7 mouse cellular contexts compared by ENCODE assay signal in genomic region chr15:85879498-85879895, GRCm38 (mm10). TPM values are rescaled to one million over a fixed set of nuclear protein-coding genes. Genes with fewer than 3 reads are reported as not detected.
DNase-seq lines count a peak whose midpoint lies in the region; ATAC-seq and TF ChIP-seq lines count a peak whose summit lies in the region.

No protein-coding gene starts in this region.

- 1% methylated on average over 18 of the region's 18 CpGs for WGBS in lung, embryonic 14.5 days
- WGBS in embryonic facial prominence, embryonic 12.5 days = 2% methylated on average over 18 of the region's 18 CpGs
- WGBS in heart, embryonic 15.5 days = under 1% methylated on average over 18 of the region's 18 CpGs
- WGBS in lung, postnatal 0 days = 0% methylated on average over 18 of the region's 18 CpGs

- peak overlapping the region; percentile 81 for H3K9ac ChIP-seq in lung, embryonic 14.5 days
- peak overlapping the region; percentile 90 for H3K9ac ChIP-seq in embryonic facial prominence, embryonic 12.5 days
- peak overlapping the region; percentile 89 for H3K9ac ChIP-seq in heart, embryonic 15.5 days
- peak overlapping the region; percentile 70 for H3K9ac ChIP-seq in lung, postnatal 0 days (replicated peaks; ENCODE audit: low read depth)

- H3K9me3 ChIP-seq in lung, embryonic 14.5 days (ENCODE audit: low read depth, low read length) = no peaks in the 10 kb centered on the region
- no peaks in the 10 kb centered on the region for H3K9me3 ChIP-seq in embryonic facial prominence, embryonic 12.5 days
- no peaks in the 10 kb centered on the region for H3K9me3 ChIP-seq in heart, embryonic 15.5 days (replicated peaks)
- H3K9me3 ChIP-seq in lung, postnatal 0 days (ENCODE audit: low read length) = no peaks in the 10 kb centered on the region

- H3K4me3 ChIP-seq in lung, embryonic 14.5 days (ENCODE audit: low read depth, low read length) = peak overlapping the region; percentile 69
- peak overlapping the region; percentile 79 for H3K4me3 ChIP-seq in embryonic facial prominence, embryonic 12.5 days
- peak overlapping the region; percentile 92 for H3K4me3 ChIP-seq in heart, embryonic 15.5 days
- H3K4me3 ChIP-seq in lung, postnatal 0 days (ENCODE audit: low read depth, low read length) = peak overlapping the region; percentile 64

- peaks cover 51% of the 10 kb centered on the region for H3K36me3 ChIP-seq in lung, embryonic 14.5 days (ENCODE audit: insufficient read depth)
- peaks cover 47% of the 10 kb centered on the region for H3K36me3 ChIP-seq in embryonic facial prominence, embryonic 12.5 days
- H3K36me3 ChIP-seq in heart, embryonic 15.5 days = peaks cover 34% of the 10 kb centered on the region
- H3K36me3 ChIP-seq in lung, postnatal 0 days (ENCODE audit: insufficient read depth, low read length) = peaks cover 4% of the 10 kb centered on the region; the same call in 1 of the 2 replicates

- 0 out of 2 replicates have a peak, but pooled peaks cover 4% of the 10 kb centered on the region for H3K4me1 ChIP-seq in lung, embryonic 14.5 days (ENCODE audit: insufficient read depth)
- H3K4me1 ChIP-seq in embryonic facial prominence, embryonic 12.5 days = peaks cover 10% of the 10 kb centered on the region; the same call in 1 of the 2 replicates
- peaks cover 19% of the 10 kb centered on the region for H3K4me1 ChIP-seq in heart, embryonic 15.5 days (replicated peaks)
- no peaks in the 10 kb centered on the region; the same call in 1 of the 2 replicates for H3K4me1 ChIP-seq in lung, postnatal 0 days (ENCODE audit: insufficient read depth, low read depth, low read length)

- no peaks in the 10 kb centered on the region for H3K27me3 ChIP-seq in lung, embryonic 14.5 days (ENCODE audit: insufficient read depth, low read length)
- H3K27me3 ChIP-seq in embryonic facial prominence, embryonic 12.5 days = no peaks in the 10 kb centered on the region
- no peaks in the 10 kb centered on the region for H3K27me3 ChIP-seq in heart, embryonic 15.5 days
- no peaks in the 10 kb centered on the region for H3K27me3 ChIP-seq in lung, postnatal 0 days (replicated peaks; ENCODE audit: insufficient read depth, low read length)

- DNase-seq in lung, embryonic 14.5 days = no peak
- DNase-seq in lung, postnatal 36 days = no peak
- DNase-seq in lung, postnatal 0 days (ENCODE audit: low spot score) = peak; percentile 41
- no peak for DNase-seq in right cerebral cortex, postnatal 10 days (ENCODE audit: low spot score in 2 of 2)
- DNase-seq in adrenal gland, postnatal 25 days = no peak

- peak overlapping the region; percentile 89 for H3K27ac ChIP-seq in lung, embryonic 14.5 days (ENCODE audit: low read depth)
- H3K27ac ChIP-seq in embryonic facial prominence, embryonic 12.5 days = peak overlapping the region; percentile 86
- H3K27ac ChIP-seq in heart, embryonic 15.5 days = peak overlapping the region; percentile 95
- H3K27ac ChIP-seq in lung, postnatal 0 days (ENCODE audit: low read length) = peak overlapping the region; percentile 87

- ATAC-seq in lung, embryonic 14.5 days (ENCODE audit: insufficient read depth) = peak; percentile 24; the same call in 1 of the 2 replicates
- ATAC-seq in embryonic facial prominence, embryonic 12.5 days (ENCODE audit: insufficient number of reproducible peaks, insufficient read depth, low FRiP score, low TSS enrichment) = no peak; the same call in 1 of the 2 replicates
- ATAC-seq in heart, embryonic 15.5 days (replicated peaks; ENCODE audit: insufficient number of reproducible peaks, insufficient read depth, low FRiP score, low read depth) = no peak
- peak; percentile 50 for ATAC-seq in lung, postnatal 0 days

- peak overlapping the region; percentile 77 for H3K4me2 ChIP-seq in lung, embryonic 14.5 days
- H3K4me2 ChIP-seq in embryonic facial prominence, embryonic 12.5 days (replicated peaks) = peak overlapping the region; percentile 69
- peak overlapping the region; percentile 80 for H3K4me2 ChIP-seq in heart, embryonic 15.5 days
- peak overlapping the region; percentile 77 for H3K4me2 ChIP-seq in lung, postnatal 0 days (replicated peaks; ENCODE audit: low read depth, low read length)

- TF ChIP-seq CTCF in lung, embryonic 14.5 days (IDR thresholded peaks at IDR 0.05; ENCODE audit: low read depth) = no peak
- no peak for TF ChIP-seq CTCF in lung, postnatal 0 days (IDR thresholded peaks at IDR 0.05)

- TF ChIP-seq EP300 in lung, postnatal 0 days (IDR thresholded peaks at IDR 0.05) = no peak

RNA-seq across cellular contexts. Expression of gene Trmu, which starts 0.4 kb away (rescaled TPM):
- 30.2 and 36.9 TPM in 2 replicates for polyA plus RNA-seq in lung, embryonic 14.5 days (2014; fragmentation: Nextera tagmentation; extraction: Ambion mirVana)
- polyA plus RNA-seq in embryonic facial prominence, embryonic 12.5 days (2016; fragmentation: Nextera tagmentation; extraction: Ambion mirVana) = 48.5 and 51.8 TPM in 2 replicates
- polyA plus RNA-seq in heart, embryonic 15.5 days (2015; fragmentation: Nextera tagmentation; extraction: Ambion mirVana) = 29.5 and 38.9 TPM in 2 replicates
- 26.5 and 26.6 TPM in 2 replicates for polyA plus RNA-seq in lung, postnatal 0 days (2015; fragmentation: Nextera tagmentation; extraction: Ambion mirVana)
- total RNA-seq in adrenal gland, postnatal 25 days (2021) = 31.0 and 34.2 TPM in 2 replicates

RNA-seq across cellular contexts. Expression of gene Gtse1, which starts 20.0 kb away (rescaled TPM):
- polyA plus RNA-seq in lung, embryonic 14.5 days (2014; fragmentation: Nextera tagmentation; extraction: Ambion mirVana) = 35.4 and 36.2 TPM in 2 replicates
- 30.3 and 33.2 TPM in 2 replicates for polyA plus RNA-seq in embryonic facial prominence, embryonic 12.5 days (2016; fragmentation: Nextera tagmentation; extraction: Ambion mirVana)
- 21.5 and 26.3 TPM in 2 replicates for polyA plus RNA-seq in heart, embryonic 15.5 days (2015; fragmentation: Nextera tagmentation; extraction: Ambion mirVana)
- polyA plus RNA-seq in lung, postnatal 0 days (2015; fragmentation: Nextera tagmentation; extraction: Ambion mirVana) = 1.5 and 2.3 TPM in 2 replicates
- total RNA-seq in adrenal gland, postnatal 25 days (2021) = 2.3 and 3.8 TPM in 2 replicates

RNA-seq across cellular contexts. Expression of gene Ttc38, which starts 47.4 kb away (rescaled TPM):
- 3.4 and 4.1 TPM in 2 replicates for polyA plus RNA-seq in lung, embryonic 14.5 days (2014; fragmentation: Nextera tagmentation; extraction: Ambion mirVana)
- 6.1 and 6.7 TPM in 2 replicates for polyA plus RNA-seq in embryonic facial prominence, embryonic 12.5 days (2016; fragmentation: Nextera tagmentation; extraction: Ambion mirVana)
- 4.1 and 5.7 TPM in 2 replicates for polyA plus RNA-seq in heart, embryonic 15.5 days (2015; fragmentation: Nextera tagmentation; extraction: Ambion mirVana)
- 8.7 and 9.1 TPM in 2 replicates for polyA plus RNA-seq in lung, postnatal 0 days (2015; fragmentation: Nextera tagmentation; extraction: Ambion mirVana)
- 13.5 and 23.4 TPM in 2 replicates for total RNA-seq in adrenal gland, postnatal 25 days (2021)

RNA-seq across cellular contexts. Expression of gene Pkdrej, which starts 58.0 kb away (rescaled TPM):
- 0.20 and 0.24 TPM in 2 replicates for polyA plus RNA-seq in lung, embryonic 14.5 days (2014; fragmentation: Nextera tagmentation; extraction: Ambion mirVana)
- polyA plus RNA-seq in embryonic facial prominence, embryonic 12.5 days (2016; fragmentation: Nextera tagmentation; extraction: Ambion mirVana) = 0.15 and 0.33 TPM in 2 replicates
- 0.34 and 0.37 TPM in 2 replicates for polyA plus RNA-seq in heart, embryonic 15.5 days (2015; fragmentation: Nextera tagmentation; extraction: Ambion mirVana)
- polyA plus RNA-seq in lung, postnatal 0 days (2015; fragmentation: Nextera tagmentation; extraction: Ambion mirVana) = 0.04 and 0.08 TPM in 2 replicates
- 0.19 and 0.43 TPM in 2 replicates for total RNA-seq in adrenal gland, postnatal 25 days (2021)

Comparison
In these comparisons a context has a peak if more than half of its experiments do, and no peak if none do; other contexts are left out.
1. ATAC-seq: peak in lung, embryonic 14.5 days (single experiment) and lung, postnatal 0 days (single experiment); none in embryonic facial prominence, embryonic 12.5 days (single experiment) and heart, embryonic 15.5 days (single experiment).
2. Peak in every context shown above with its lines, with median percentiles within 50 percentile points of each other: H3K27ac ChIP-seq, H3K4me2 ChIP-seq, H3K4me3 ChIP-seq and H3K9ac ChIP-seq.